Mouse (Mus musculus): ENCODE results near the gene Gapt. TPM values are rescaled to one million over a fixed set of nuclear protein-coding genes. Genes with fewer than 3 reads are reported as not detected.

Gene Gapt
- polyA plus RNA-seq, 1 experiment from 2014 or later, result 0.25 TPM

GRCm38 (mm10) chr13:110307188-110307587 is 49.8 kb downstream of the Gapt start:
- DNase-seq (ENCODE audit: low spot score) (no peak), ATAC-seq (ENCODE audit: low FRiP score) (no peak)
- Histone ChIP-seq H3K4me1 (replicated peaks; ENCODE audit: control insufficient read depth, insufficient read depth, low read length) (no peaks in the 10 kb centered on the region), H3K9ac (ENCODE audit: low read depth, low read length) (no peak overlapping the region), H3K9me3 (ENCODE audit: control insufficient read depth, low read length) (no peaks in the 10 kb centered on the region), H3K27me3 (ENCODE audit: control insufficient read depth, insufficient read depth, low read length) (no peaks in the 10 kb centered on the region), H3K4me2 (replicated peaks; ENCODE audit: low read depth, low read length) (no peak overlapping the region), H3K27ac (ENCODE audit: low read depth, low read length) (no peak overlapping the region), H3K4me3 (ENCODE audit: low read depth, low read length) (no peak overlapping the region), H3K36me3 (ENCODE audit: control insufficient read depth, insufficient read depth, low read length) (no peaks in the 10 kb centered on the region)
- 87% methylated on average over 5 of the region's 5 CpGs for WGBS

Other genes starting within 250 kb of the Gapt start
- 49.1 and 60.1 TPM in 2 replicates for gene Rab3c, start 76.2 kb downstream of the Gapt start, polyA plus RNA-seq (2014; fragmentation: Nextera tagmentation; extraction: Ambion mirVana)
- gene Plk2, start 37.8 kb upstream of the Gapt start, polyA plus RNA-seq (2014; fragmentation: Nextera tagmentation; extraction: Ambion mirVana), result 103 and 108 TPM in 2 replicates

Data from hindbrain, embryonic 11.5 days (tissue).